Mouse (Mus musculus) ovary, postnatal 36 days (tissue): ENCODE measurements around the gene Psmd10.

Source experiments
- DNase-seq: peaks from one replicate; pipeline ENCODE4 v3.0.0; 2022; ENCODE audit warnings: low spot score, mixed read lengths

The Psmd10 gene

DNA sequence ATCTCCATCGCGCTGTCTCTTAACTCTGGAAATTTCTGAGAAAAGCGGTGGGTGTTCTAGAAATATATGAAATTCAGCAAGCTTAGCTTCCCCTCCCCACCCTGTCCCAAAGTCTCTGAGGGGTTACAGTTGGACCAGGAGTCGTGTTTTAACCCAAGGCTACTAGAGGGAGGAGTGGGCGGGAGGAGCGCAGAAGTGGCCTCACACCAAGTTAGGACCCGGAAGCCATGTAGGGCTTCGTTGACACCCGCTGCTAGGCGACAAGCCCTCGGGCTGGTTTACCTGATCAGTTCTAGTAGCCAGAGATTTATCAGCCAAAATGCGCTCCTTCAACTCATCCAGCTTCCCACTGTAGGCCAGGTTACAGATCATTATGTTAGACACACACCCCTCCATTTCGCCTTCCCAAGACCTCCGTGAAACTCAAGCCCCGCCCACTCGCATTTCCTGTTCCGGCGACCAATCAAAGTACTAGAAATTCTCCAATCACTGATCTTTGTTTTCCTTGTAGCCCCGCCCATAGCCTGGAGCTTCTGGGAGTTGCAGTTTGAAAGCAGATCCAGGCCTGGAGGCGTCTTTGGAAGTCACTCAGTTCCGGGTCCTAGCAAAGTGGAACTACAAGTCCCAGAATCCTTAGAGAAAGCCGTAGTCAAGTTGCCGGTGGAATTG is at the start of gene Psmd10, which contains the start of gene Atg4a:
Gene Psmd10 (minus strand): TSS at position 457 of the 669 bp plus-strand sequence.
Gene Atg4a (plus strand): TSS at position 636 of the 669 bp plus-strand sequence.
- DNase-seq: peak; percentile 80

DNA sequence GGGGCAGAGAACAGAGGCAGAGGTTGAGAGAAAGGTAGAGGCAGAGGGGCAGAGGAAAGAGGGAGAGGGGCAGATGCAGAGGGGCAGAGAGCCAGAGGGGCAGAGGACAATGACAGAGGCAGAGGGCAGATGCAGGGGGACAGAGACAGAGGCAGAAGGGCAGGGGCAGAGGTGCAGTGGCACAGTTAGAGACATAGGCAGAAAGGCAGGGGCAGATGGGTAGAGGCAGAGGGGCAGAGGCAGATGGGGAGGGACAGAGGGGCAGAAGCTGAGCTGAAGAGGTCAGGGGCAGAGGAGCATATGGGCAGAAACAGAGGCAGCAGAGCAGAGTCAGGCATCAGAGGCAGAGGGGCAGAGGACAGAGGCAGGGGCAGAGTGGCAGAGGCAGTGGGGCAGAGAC is 42.4 kb upstream of the Psmd10 start:
- DNase-seq: no peak

DNA sequence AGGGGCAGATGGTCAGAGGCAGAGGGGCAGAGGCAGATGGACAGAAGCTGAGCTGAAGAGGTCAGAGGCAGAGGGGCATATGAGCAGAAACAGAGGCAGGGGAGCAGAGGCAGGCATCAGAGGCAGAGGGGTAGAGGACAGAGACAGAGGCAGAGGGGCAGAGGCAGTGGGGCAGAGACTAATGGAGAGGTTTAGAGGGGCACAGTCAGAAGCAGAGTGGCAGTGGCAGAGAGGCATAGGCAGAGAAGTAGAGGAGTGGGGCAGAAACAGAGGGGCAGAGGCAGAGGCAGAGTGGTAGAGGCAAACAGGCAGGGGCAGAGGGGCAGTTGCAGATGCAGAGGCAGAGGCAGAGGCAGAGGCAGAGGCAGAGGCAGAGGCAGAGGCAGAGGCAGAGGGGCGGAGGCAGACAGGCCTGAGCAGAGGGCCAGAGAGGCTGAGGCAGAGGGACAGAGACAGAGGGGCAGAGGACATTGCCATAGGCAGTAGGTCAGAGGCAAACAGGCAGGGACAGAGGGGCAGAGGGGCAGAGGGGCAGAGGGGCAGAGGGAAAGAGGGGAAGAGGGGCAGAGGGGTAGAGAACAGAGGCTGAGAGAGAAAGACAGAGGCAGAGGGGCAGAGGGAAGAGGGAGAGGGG is 41.5 kb upstream of the Psmd10 start:
- DNase-seq: no peak

DNA sequence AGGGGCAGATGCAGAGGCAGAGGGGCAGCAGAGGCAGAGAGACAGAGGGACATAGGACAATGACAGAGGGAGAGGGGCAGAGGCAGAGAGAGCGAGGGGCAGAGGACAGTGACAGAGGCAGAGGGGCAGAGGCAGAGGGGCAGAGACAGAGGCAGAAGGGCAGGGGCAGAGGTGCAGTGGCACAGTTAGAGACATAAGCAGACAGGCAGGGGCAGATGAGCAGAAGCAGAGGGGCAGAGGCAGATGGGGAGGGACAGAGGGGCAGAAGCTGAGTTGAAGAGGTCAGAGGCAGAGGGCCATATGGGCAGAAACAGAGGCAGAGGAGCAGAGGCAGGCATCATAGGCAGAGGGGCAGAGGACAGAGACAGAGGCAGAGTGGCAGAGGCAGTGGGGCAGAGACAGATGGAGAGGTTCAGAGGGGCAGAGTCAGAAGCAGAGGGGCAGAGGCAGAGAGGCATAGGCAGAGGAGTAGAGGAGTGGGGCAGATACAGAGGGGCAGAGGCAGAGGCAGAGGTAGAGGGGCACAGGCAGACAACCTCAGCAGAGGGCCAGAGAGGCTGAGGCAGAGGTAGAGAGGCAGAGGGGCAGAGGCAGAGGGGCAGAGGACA is 40.5 kb upstream of the Psmd10 start:
- DNase-seq: no peak

DNA sequence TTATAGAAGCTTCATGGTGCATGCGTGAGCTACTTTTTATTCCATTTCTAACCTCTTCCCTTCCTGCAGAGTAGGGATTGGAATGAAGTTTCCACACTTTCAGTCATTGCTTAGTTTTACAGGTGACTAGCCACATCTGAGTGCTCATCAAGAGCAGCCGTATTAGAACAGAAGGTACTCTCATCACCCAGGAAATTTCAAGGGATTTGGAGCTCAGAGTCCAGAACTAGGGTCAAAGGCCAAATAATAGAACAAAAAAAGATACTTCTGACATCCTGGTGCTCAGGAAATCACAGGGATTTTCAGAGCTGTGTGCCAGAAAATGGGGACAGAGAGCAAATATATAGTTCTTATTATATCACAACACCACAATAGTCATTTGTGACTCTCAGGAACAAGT is 28.7 kb upstream of the Psmd10 start:
- no peak for DNase-seq

DNA sequence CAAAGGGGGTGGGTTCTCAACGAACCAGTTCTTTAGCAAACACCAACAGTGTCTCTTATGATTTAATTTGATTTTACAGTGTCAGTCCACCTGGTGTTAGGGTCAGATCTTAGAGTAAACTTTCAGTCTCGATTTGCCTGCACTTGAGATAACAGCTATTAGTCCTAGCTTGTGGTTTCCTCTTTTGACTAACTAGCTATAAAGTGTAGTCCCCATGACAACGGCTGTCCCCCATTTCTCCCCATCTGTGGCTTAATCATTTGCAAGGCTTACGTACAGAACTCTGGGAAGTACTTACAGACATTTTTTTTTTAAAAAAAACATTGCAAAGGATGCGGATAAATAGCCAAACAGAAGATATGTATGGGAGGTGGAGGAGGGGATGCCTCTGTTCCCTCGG is 28.3 kb upstream of the Psmd10 start:
- DNase-seq: no peak

DNA sequence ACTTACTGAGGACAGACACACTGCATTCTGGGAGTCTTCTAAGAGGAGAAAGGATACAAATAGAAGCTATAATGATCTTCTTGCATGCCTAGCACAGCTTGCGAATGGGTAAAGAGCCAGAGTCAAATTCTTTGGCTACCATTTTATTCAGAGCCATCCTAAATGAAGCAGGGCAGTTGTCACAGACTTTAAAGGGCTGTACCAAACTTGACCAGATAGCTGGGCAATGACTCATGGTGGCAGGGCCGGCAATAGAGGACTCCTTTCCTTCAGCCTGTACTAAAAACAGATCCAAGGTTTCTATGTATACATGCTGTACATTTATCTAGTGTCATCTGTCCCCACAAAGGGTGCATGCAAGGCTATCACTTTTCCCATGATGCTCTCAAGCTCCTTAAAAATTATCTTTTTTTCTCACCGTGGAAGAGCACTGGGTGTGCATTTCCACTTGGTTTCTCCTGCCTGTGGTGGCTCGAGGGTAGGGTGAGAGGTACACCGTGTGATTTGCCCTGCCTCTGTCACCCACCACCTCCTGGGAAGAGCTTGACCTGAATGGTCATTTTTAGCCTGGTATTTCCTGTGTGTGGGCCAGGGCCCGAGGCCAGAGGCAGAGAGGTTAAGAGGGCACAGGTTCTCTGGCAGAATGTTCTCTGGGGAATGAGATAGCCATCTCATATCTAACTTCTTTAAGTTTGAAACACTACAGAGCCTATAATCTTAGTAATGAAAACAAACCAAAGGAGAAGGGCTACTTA is 26.9 kb upstream of the Psmd10 start:
- no peak for DNase-seq

DNA sequence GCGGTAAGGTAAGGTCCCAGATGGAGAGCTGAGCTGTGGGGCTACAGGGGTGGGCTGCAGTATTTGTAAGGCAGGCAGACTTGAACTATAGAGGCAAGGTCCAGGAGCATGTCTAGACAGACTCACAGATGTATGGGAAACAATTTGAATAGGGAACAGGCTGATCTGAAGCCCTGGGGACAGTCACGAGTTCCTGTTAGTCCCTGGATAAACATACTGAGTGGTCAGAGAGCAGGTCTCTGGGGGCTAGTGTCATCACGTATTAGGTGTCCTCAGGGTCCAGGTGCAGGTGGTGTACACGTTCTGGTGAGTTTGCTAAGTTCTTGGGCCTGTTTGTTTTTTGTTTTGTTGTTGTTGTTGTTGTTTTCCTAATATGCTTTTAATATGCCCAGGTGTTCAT is 23.6 kb upstream of the Psmd10 start:
- DNase-seq: no peak

DNA sequence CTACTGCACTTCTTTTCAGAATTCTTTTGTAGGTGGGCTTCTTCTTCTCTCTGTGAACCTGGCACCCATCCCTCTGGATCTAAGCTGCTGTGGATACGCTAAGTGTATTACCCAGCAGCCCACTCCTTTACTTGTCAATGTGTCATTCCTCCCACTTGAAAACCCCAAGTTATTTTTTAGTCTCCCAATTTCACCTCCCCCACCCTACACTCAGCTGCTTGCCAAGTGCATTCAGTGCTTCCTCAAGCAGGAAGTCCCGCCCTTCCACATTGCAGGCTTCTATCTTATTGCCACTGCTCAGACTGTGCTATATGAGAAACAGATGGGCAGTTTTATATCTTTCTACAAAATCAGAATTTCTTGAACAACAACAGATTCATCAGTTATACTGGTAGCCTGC is 23.0 kb upstream of the Psmd10 start:
- DNase-seq: no peak

DNA sequence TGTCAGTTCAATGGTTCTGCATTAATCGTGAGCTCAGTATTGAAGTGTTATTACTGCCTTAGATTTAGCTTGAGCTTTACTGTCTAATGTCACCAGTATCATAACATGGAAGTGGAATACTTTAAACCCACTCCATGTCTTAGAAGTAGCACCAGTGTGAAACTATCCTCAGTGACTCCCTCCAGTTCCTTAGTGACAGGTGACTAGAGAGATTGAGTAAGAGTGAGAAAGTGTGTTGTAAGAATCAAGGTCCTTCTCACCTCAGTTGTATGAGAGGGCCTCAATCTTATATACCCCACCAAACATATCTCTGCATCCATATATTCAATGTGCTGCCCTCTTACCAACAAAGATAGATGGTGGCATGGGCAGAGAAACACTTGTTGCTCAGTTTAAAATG is 22.4 kb upstream of the Psmd10 start:
- DNase-seq: no peak

DNA sequence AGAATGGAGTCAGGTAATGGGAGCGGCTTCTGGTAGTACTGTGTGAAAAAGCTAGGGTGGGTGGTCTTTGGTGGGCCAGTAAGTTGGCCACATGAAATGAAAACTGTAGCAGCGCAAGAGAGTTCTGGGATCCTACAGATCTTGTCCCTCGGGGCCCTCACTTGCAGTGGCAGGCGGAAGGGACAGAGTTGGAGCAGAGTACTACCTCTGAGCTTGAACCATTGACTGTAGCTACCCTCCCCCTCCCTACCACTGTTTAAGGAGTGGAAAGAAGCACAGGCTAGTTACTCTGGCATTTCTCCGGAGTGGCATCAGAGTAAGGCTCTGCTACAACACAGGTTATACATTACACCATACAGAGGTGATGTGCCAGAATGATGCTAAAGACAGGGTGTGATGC is 431 bp upstream of the Psmd10 start:
- DNase-seq: no peak

DNA sequence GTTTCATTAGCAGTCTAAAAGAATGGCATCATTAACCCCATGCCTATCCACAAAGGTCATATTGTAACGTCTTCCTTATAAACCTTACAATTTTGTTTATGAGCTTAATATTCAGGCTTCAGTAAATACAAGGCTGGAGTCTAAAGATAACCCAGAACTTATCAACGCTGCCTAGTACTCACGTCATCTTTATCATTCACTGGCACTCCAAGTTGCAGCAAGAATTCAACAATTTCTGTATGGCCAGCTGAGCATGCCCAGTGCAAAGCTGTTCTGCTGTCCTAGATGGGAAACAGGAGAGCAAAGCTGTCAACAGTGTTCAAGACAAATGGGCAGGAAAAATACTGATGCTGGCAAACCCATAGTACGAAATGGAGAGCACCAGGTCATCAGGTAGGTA is 2.9 kb downstream of the Psmd10 start:
- DNase-seq: no peak

DNA sequence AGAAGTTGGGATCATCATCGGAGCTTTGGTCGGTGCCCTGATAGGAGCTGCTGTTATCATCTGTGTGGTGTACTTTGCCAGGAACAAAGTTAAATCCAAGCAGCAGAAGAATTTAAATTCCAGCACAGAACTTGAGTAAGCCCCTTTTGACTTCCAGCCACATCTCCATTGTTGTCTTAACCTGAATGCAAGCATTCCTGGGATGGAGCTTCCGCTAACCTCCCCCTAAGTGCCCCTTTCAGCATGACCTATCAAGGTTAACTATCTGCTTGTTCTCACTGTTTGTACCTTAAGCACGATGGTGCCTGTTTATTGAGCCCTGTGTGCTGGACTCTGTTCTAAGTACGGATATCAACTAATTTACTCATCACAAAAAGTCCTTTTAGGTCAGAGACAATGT is 20.3 kb downstream of the Psmd10 start:
- DNase-seq: no peak

DNA sequence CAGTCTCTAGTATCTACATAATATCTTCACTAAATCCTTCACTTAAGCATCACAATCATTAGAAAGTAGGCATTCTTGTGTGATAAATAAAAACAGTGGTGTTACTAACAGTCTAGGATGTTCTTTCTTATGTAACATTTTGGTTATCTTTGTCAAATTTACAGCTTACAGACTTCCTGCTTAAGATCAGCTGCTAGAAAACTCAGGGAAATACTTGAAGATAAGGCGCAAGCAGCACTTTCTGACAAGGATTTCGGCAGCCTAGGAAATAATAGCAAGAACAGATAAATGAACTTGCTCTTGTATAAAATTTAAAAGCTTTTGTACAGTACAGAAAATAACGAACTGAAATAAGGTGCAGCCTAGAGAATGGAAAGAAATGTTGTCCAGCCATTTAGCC is 23.3 kb downstream of the Psmd10 start:
- DNase-seq: no peak

DNA sequence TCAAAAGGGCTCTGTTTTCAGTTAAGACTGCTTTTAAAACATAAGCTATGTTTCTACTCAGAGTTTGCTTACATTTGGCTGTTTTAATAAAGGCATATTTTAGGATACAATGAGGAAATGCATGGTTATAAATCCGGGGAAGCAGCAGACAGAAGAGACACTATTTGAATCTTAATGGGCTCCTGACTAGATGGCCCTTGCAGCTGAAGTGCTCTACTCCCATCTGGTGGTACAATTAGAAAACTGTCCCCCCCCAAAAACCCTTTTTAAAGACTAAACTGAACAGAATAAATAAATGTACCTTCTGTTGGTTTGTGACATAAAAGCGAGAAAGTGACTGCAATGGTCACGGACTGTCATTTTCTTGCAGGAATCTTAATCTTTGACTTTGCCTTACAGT is 24.5 kb downstream of the Psmd10 start:
- no peak for DNase-seq

DNA sequence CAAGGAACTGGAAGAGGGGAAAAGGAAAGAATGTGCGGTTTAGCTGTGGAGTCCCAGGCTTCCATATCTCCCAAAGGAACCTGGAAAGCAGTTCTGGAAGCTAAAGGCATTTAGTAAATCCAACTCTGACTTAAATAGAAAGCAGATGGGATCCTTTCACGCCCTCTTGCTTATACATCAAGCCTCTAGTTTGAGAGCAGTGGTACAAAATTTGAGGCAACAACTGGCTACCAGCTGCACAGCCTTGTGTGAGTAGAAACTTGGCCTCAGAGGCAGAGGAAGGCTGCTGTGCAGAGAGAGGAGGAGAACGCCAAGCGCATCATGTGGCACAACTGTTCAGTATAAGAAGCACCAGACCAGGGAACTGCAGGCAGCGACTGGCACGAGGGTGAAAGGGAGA is 35.2 kb downstream of the Psmd10 start:
- DNase-seq: no peak

DNA sequence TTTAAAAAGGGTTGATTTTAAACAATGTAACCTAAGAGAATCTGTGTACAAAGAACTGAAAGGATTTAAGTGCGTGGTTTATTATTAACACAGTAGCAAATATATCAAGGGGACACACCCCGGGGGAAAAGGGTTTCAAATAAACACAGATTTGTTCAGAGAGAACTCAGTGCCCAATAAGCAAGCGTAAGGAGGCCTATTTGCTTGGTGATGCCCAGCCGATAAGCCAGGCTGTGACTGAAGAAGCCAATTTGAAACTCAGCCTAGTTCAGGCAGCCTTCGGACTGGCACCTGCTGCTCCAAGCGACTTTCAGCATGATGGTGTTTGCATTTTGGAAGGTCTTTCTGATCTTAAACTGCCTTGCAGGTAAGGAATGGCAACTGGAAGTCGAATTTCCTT is 49.2 kb downstream of the Psmd10 start, which contains the start of gene Vsig1:
Gene Vsig1 (plus strand): TSS at position 249 of the 400 bp plus-strand sequence.
- DNase-seq: no peak

DNA sequence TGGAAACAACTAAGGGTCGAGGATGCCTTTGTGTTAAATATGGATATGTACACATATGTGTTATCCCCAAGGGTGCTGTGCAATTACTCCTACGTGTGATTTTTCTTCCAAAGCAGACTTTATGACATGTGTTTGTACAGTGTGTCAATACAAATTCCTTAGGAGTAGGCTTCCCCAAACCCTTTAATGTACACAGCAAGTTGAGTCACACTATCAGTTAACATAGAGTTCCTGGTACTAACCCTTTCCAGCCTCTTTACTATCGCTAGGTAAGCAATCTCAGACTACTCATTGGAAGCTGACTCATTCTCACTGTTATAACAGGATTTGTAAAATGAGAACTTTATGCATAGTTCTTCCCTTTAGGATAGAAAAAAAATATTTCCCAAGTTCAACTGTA is 53.0 kb downstream of the Psmd10 start:
- no peak for DNase-seq
